Mouse (Mus musculus) kidney, adult 11 months (tissue): ENCODE measurements around the gene Prkag1.

Source experiments
- DNase-seq: peaks from one replicate; pipeline ENCODE4 v3.0.0; 2022

Gene Prkag1

DNA sequence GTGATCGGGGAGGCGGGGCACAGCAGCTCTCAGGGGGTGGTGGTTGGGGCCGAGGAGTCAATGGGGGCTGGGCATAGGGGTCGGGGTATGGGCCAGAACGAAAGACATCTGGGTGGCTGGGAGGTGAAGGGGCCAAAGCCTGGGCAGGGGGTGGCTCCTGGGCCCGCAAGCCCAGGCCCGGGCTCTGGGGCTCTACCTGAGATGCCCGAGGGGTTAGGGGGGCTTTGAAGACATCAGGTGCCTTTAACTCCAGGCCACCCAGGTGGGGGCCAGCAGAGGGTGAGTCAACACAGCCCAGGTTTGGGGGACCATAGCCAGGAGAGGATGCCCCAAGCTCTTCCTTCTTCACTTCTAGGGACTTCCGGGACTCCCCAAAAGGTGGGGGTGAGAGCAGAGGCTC is 21.4 kb upstream of the Prkag1 start:
- no peak for DNase-seq

DNA sequence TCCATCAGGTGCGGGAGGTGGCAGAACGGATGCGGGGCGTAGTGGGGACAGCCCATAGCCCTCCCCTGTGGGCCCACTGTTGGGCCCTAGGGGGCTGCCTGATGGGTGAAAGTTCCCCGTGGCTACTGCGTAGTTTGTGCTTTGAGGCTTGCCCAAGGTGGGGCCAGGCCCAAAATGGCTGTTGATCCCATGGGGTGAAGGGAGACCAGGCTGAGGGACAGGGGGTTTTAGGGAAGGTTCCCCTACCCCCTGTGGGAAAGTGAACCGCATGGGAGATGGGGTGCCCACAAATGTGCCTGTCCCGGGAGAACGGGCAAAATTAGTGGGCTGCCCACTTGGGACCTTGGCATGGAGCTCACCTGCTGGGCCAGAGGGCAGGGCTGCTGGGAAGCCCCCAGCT is 20.8 kb upstream of the Prkag1 start:
- DNase-seq = no peak

GRCm38 (mm10) chr15:98851229-98851818 is 20.0 kb upstream of the Prkag1 start:
- DNase-seq = no peak

DNA sequence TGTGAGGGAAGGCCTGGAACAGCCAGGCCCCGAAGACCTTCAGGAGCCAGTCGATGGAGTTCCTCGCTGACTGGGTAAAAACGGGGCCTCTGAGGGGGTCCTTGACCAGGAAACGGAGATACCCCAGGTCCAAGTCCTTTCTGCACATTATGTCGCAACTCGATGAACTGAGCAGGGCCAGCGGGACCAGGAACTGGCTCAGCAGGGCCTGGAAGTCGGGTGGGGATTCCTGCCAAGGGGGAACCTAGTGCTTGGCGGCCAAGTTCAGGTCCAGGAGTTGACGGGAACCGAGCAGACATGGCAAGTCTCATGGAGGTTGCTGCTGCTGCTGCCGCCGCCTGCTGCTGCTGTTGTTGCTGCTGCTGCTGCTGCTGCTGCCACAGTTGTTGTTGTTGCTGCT is 19.3 kb upstream of the Prkag1 start:
- no peak for DNase-seq

- DNase-seq = no peak
Measured at GRCm38 (mm10) chr15:98849956-98850600, 18.8 kb upstream of the Prkag1 start.

- no peak for DNase-seq
Measured at GRCm38 (mm10) chr15:98849165-98849564, 17.8 kb upstream of the Prkag1 start.

- DNase-seq = no peak
Measured at GRCm38 (mm10) chr15:98846140-98846539, 14.8 kb upstream of the Prkag1 start.

- no peak for DNase-seq
Measured at GRCm38 (mm10) chr15:98845149-98845548, 13.8 kb upstream of the Prkag1 start.

- DNase-seq = no peak
Measured at GRCm38 (mm10) chr15:98843595-98844223, 12.4 kb upstream of the Prkag1 start.

GRCm38 (mm10) chr15:98839671-98840585 is 8.6 kb upstream of the Prkag1 start:
- DNase-seq = no peak

GRCm38 (mm10) chr15:98839161-98839560 is 7.8 kb upstream of the Prkag1 start:
- DNase-seq = no peak

DNA sequence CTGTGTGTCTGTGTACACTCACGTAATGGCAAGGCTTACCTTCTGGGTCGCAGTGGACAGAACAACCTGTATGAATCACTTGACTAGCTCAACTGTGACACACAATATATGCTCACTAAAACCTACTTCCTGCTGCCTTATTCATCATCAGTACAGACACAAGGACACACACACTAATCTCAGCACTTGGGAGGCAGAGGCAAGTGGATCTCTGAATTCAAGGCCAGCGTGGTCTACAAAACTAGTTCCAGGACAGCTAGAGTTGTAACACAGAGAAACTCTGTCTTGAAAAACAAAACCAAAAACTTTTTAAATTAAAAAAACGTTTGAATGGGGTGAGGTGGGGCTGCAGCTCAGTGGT is 6.4 kb upstream of the Prkag1 start:
- DNase-seq = no peak

GRCm38 (mm10) chr15:98837006-98837742 is 5.9 kb upstream of the Prkag1 start:
- no peak for DNase-seq

DNA sequence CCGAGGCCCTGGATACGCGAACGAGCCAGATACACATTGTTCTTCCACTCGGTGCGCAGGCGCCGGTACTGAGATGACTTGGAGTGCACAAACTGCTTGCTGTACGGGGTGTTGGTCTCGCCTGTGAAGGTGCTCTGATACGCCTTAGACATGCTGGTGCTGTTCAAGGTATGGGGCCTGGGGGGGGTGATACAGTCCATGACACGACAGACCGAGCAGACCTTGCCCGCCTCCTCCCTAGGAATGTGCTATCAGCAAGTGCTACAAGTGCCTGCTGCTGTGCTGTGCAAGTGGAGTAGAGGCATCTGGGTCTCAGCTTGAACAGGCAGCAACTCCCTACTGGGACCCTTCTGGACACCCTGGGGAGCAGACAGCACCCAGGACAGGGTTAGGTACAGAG is 4.0 kb upstream of the Prkag1 start:
- no peak for DNase-seq

DNA sequence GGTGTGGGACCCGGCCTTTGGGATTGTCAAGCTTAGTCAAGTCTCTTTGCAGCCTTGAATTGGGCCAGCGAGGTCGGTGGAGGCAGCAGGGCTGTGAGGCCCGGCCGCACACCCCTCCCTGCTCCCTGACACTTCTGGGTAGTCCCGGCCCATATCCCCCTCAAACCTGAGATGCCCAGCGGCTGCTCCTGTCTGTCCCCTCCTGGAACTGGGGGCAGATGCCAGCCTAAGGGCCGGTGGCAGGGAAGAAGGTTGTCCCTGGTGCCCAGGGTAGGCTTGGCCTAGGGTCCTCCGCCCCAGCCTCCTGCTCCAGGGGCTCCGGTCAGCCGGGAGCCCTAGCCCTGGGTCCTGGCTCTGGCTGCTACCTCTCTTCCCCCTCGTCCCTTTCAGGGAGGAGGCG is 2.7 kb upstream of the Prkag1 start:
- DNase-seq = no peak

GRCm38 (mm10) chr15:98833281-98833680 is 2.0 kb upstream of the Prkag1 start:
- no peak for DNase-seq

DNA sequence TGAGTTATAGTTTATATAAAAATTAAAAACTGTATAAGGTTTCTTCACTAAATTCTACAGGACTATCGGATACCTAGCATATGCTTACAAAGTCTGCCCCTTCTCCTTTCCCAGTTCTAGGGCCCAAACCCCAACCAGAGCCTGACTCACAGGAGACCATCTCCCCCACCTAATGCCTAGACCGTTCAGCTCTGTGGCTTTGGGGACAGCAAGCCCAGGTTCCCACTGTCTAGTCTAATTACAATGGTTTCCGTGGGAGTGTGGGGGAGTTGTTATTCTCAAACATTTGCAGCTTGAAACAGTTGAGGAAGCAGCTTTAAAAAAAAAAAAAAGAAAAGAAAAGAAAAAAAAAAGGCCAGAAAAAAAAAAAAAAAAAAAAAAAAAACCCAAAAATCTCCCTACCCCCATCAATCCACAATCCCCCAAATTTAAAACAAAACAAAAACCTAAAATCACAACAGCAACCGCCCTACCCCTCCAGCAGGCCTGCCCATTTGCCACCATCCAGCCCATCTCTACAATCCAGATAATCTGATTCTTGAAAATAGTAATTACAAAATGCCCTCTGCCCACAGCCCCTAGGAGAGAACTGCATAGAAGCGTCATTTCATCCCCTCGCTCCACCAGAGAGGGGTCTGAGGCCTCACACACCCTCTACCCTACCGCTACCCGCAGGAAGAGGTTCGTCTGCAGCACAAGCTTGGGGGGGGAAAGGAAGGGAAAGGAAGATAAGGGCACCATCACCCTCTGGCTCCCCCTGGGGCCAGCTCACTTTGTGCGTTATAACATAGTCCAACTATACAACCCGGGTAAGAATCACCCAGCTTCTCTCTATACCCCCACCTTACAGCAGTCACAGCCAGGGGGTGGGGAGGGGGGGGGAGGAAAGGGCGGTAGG is 1.1 kb upstream of the Prkag1 start:
- DNase-seq = no peak

- no peak for DNase-seq
Measured at GRCm38 (mm10) chr15:98831684-98832035, 339 bp upstream of the Prkag1 start.

- no peak for DNase-seq
Measured at GRCm38 (mm10) chr15:98827611-98828011, 3.7 kb downstream of the Prkag1 start.

GRCm38 (mm10) chr15:98823434-98823833 is 7.9 kb downstream of the Prkag1 start:
- no peak for DNase-seq

DNA sequence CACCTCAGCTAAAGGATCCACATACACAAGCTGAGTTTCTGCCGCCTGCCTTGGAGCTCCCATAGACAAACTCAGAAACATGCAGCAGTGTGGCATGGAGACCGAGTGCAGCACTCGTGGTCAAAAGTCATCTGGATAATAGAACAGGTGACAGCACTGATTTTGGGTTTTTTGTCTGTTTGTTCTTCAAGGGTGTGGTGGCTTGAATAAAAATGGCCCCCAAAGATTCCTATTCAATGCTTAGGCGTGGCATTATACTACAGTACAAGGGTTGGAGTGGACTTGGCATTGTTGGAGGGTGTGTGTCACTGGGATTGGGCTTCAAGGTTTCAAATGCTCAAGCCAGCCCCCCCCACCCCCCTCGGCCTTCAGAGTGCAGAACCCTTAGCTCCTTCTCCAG is 9.2 kb downstream of the Prkag1 start:
- no peak for DNase-seq

- DNase-seq = no peak
Measured at GRCm38 (mm10) chr15:98821403-98821802, 9.9 kb downstream of the Prkag1 start.
